ENCODE assay signal across 26 mouse cellular contexts in genomic region chr16:17938187-17938586, GRCm38 (mm10). TPM values are rescaled to one million over a fixed set of nuclear protein-coding genes. Genes with fewer than 3 reads are reported as not detected.
A peak's percentile ranks its signal among the peaks of the same experiment; 100 is the strongest.
DNase-seq lines count a peak whose midpoint lies in the region; ATAC-seq and TF ChIP-seq lines count a peak whose summit lies in the region.
"Had no signal": no experiment of that assay in that cellular context is flagged by ENCODE, and none has a peak within 500 bp of the region (broad histone marks: within the 10 kb centered on the region; RNA-seq: fewer than 3 reads in every experiment).

No protein-coding gene starts in this region.

- TF ChIP-seq POLR2A in cerebellum, adult 2 months (IDR thresholded peaks at IDR 0.05; ENCODE audit: borderline replicate concordance, insufficient read depth, low read length): no peak

- no peak overlapping the region for H3K27ac ChIP-seq in heart, postnatal 0 days (ENCODE audit: low read depth)
- no peak overlapping the region for H3K27ac ChIP-seq in intestine, postnatal 0 days (ENCODE audit: low read depth, low read length)
- H3K27ac ChIP-seq in stomach, embryonic 16.5 days (ENCODE audit: low read length): peak overlapping the region; percentile 83; the same call in 1 of the 2 replicates
- H3K27ac ChIP-seq in cerebellum, adult 2 months (ENCODE audit: insufficient read depth, low read length): no peak overlapping the region
- H3K27ac ChIP-seq: embryonic facial prominence, embryonic 10.5 days; hindbrain, embryonic 12.5 days; layer of hippocampus, adult 2 months; limb, embryonic 10.5 days; macrophage had no signal

- TF ChIP-seq EP300 in heart, postnatal 0 days (IDR thresholded peaks at IDR 0.05; ENCODE audit: low read depth): no peak

- H3K9ac ChIP-seq in heart, postnatal 0 days (replicated peaks; ENCODE audit: low read depth, low read length): no peak overlapping the region
- H3K9ac ChIP-seq in intestine, postnatal 0 days (ENCODE audit: low read depth, low read length): no peak overlapping the region
- no peak overlapping the region for H3K9ac ChIP-seq in stomach, embryonic 16.5 days (ENCODE audit: low read length)
- H3K9ac ChIP-seq: hindbrain, embryonic 12.5 days had no signal

- ATAC-seq in heart, postnatal 0 days (ENCODE audit: insufficient read depth, low read depth): 0 out of 2 replicates have a peak, but pooled peaks have one; percentile 39
- peak; percentile 42; the same call in 1 of the 2 replicates for ATAC-seq in intestine, postnatal 0 days
- ATAC-seq in stomach, embryonic 16.5 days (ENCODE audit: insufficient read depth, low FRiP score): peak; percentile 35; the same call in 1 of the 2 replicates

- no peaks in the 10 kb centered on the region for H3K4me1 ChIP-seq in heart, postnatal 0 days (ENCODE audit: control insufficient read depth, insufficient read depth)
- H3K4me1 ChIP-seq in intestine, postnatal 0 days (replicated peaks; ENCODE audit: control insufficient read depth, insufficient read depth, low read length): no peaks in the 10 kb centered on the region
- H3K4me1 ChIP-seq in stomach, embryonic 16.5 days (ENCODE audit: control insufficient read depth, insufficient read depth, low read length): peaks cover 9% of the 10 kb centered on the region
- H3K4me1 ChIP-seq in cerebellum, adult 2 months (ENCODE audit: control insufficient read depth, insufficient read depth, low read length): no peaks in the 10 kb centered on the region
- H3K4me1 ChIP-seq: embryonic facial prominence, embryonic 10.5 days had no signal

- no peak overlapping the region for H3K4me2 ChIP-seq in heart, postnatal 0 days (ENCODE audit: low read depth, low read length)
- H3K4me2 ChIP-seq in intestine, postnatal 0 days (replicated peaks; ENCODE audit: low read depth): no peak overlapping the region
- H3K4me2 ChIP-seq in stomach, embryonic 16.5 days (ENCODE audit: low read depth, low read length): no peak overlapping the region
- H3K4me2 ChIP-seq: hindbrain, embryonic 12.5 days; midbrain, embryonic 11.5 days had no signal

- H3K36me3 ChIP-seq in heart, postnatal 0 days (replicated peaks; ENCODE audit: control insufficient read depth, insufficient read depth, low read length): no peaks in the 10 kb centered on the region
- no peaks in the 10 kb centered on the region for H3K36me3 ChIP-seq in intestine, postnatal 0 days (ENCODE audit: control insufficient read depth, insufficient read depth)
- no peaks in the 10 kb centered on the region for H3K36me3 ChIP-seq in stomach, embryonic 16.5 days (ENCODE audit: control insufficient read depth, insufficient read depth, low read length)
- H3K36me3 ChIP-seq: embryonic facial prominence, embryonic 10.5 days; G1E; hindbrain, embryonic 12.5 days; limb, embryonic 10.5 days had no signal

- H3K27me3 ChIP-seq in heart, postnatal 0 days (ENCODE audit: control insufficient read depth, insufficient read depth, low read length): no peaks in the 10 kb centered on the region
- H3K27me3 ChIP-seq in intestine, postnatal 0 days (replicated peaks; ENCODE audit: control insufficient read depth, insufficient read depth, low read length): peaks cover 13% of the 10 kb centered on the region; the same call in 1 of the 2 replicates
- H3K27me3 ChIP-seq in stomach, embryonic 16.5 days (ENCODE audit: control insufficient read depth, insufficient read depth, low read length): no peaks in the 10 kb centered on the region
- H3K27me3 ChIP-seq in cerebellum, adult 2 months (ENCODE audit: control insufficient read depth, insufficient read depth, low read length): no peaks in the 10 kb centered on the region

- H3K4me3 ChIP-seq in heart, postnatal 0 days (ENCODE audit: low read depth, low read length): no peak overlapping the region
- H3K4me3 ChIP-seq in intestine, postnatal 0 days (ENCODE audit: low read depth, low read length): no peak overlapping the region
- no peak overlapping the region for H3K4me3 ChIP-seq in stomach, embryonic 16.5 days (replicated peaks; ENCODE audit: low read length)
- no peak overlapping the region for H3K4me3 ChIP-seq in cerebellum, adult 2 months (replicated peaks; ENCODE audit: insufficient read depth, low read depth, low read length)
- H3K4me3 ChIP-seq: embryonic facial prominence, embryonic 10.5 days; hindbrain, embryonic 12.5 days; layer of hippocampus, adult 2 months; limb, embryonic 10.5 days had no signal

- TF ChIP-seq CTCF in heart, postnatal 0 days (IDR thresholded peaks at IDR 0.05; ENCODE audit: low read depth): no peak
- TF ChIP-seq CTCF in intestine, postnatal 0 days (IDR thresholded peaks at IDR 0.05; ENCODE audit: low read depth): no peak
- no peak for TF ChIP-seq CTCF in cerebellum, adult 2 months (IDR thresholded peaks at IDR 0.05; ENCODE audit: borderline replicate concordance, insufficient read depth, low read depth, low read length)

- H3K9me3 ChIP-seq in heart, postnatal 0 days (replicated peaks; ENCODE audit: control insufficient read depth, low read length): no peaks in the 10 kb centered on the region
- no peaks in the 10 kb centered on the region for H3K9me3 ChIP-seq in intestine, postnatal 0 days (ENCODE audit: control insufficient read depth)
- H3K9me3 ChIP-seq in stomach, embryonic 16.5 days (replicated peaks; ENCODE audit: control insufficient read depth, low read length): no peaks in the 10 kb centered on the region
- H3K9me3 ChIP-seq: embryonic facial prominence, embryonic 10.5 days; G1E; hindbrain, embryonic 12.5 days; limb, embryonic 10.5 days had no signal

- 41% methylated on average over 7 of the region's 7 CpGs for WGBS in heart, postnatal 0 days
- 54% methylated on average over 7 of the region's 7 CpGs for WGBS in intestine, postnatal 0 days
- 58% methylated on average over 7 of the region's 7 CpGs for WGBS in stomach, embryonic 16.5 days
- WGBS in cerebellum, adult 2 months: 85% methylated on average over 7 of the region's 7 CpGs

- DNase-seq in heart, postnatal 0 days (ENCODE audit: low spot score): no peak
- DNase-seq in heart, postnatal 4 days: no peak
- DNase-seq in 416B (ENCODE audit: low read depth): peak; percentile 91
- no peak for DNase-seq in cerebellum, adult 2 months
- DNase-seq in cerebellum, adult 18-20 months: no peak
- DNase-seq: gastrocnemius, postnatal 10 days had no signal

RNA-seq across cellular contexts. Expression of gene Slc25a1, which starts 10.2 kb away (rescaled TPM):
- 38.2 and 46.8 TPM in 2 replicates for total RNA-seq in heart, postnatal 0 days (2014; rRNA removed; ENCODE audit: low replicate concordance)
- polyA plus RNA-seq in heart, postnatal 0 days (2015; fragmentation: Nextera tagmentation; extraction: Ambion mirVana): 14.8 and 17.5 TPM in 2 replicates
- 10 to 100 TPM; 14.3 to 16.3 TPM for total RNA-seq in heart, postnatal 4 days (2021)
- 236 and 245 TPM in 2 replicates for polyA plus RNA-seq in intestine, postnatal 0 days (2015; fragmentation: Nextera tagmentation; extraction: Ambion mirVana)
- 117 and 125 TPM in 2 replicates for polyA plus RNA-seq in stomach, embryonic 16.5 days (2015; fragmentation: Nextera tagmentation; extraction: Ambion mirVana)
- polyA plus RNA-seq in cerebellum, adult 2 months (2012; rRNA removed): 64.4 and 76.5 TPM in 2 replicates

RNA-seq across cellular contexts. Expression of gene Gsc2, which starts 23.3 kb away (rescaled TPM):
- total RNA-seq in heart, postnatal 0 days (2014; rRNA removed; ENCODE audit: low replicate concordance): not detected in 2 replicates
- polyA plus RNA-seq in heart, postnatal 0 days (2015; fragmentation: Nextera tagmentation; extraction: Ambion mirVana): not detected in 2 replicates
- not detected for total RNA-seq in heart, postnatal 4 days (2021)
- polyA plus RNA-seq in intestine, postnatal 0 days (2015; fragmentation: Nextera tagmentation; extraction: Ambion mirVana): not detected in 2 replicates
- not detected in 2 replicates for polyA plus RNA-seq in stomach, embryonic 16.5 days (2015; fragmentation: Nextera tagmentation; extraction: Ambion mirVana)
- polyA plus RNA-seq in cerebellum, adult 2 months (2012; rRNA removed): not detected in 2 replicates
- total RNA-seq: adrenal gland, postnatal 14 days; G1E; gastrocnemius, postnatal 10 days; granulocyte monocyte progenitor cell, adult 5-6 weeks; heart, postnatal 14 days; layer of hippocampus, adult 2 months; layer of hippocampus, postnatal 25 days; liver, adult 2 months; midbrain, postnatal 0 days; neutrophil, adult 5-6 weeks had no signal
- polyA plus RNA-seq: cortical plate, adult 2 months; embryonic facial prominence, embryonic 10.5 days; G1E; heart, embryonic 11.5 days; limb, embryonic 10.5 days; liver, adult 2 months; lung, postnatal 0 days; macrophage had no signal

RNA-seq across cellular contexts. Expression of gene Ess2, which starts 27.0 kb away (rescaled TPM):
- 25.4 and 28.3 TPM in 2 replicates for total RNA-seq in heart, postnatal 0 days (2014; rRNA removed; ENCODE audit: low replicate concordance)
- 18.5 and 19.4 TPM in 2 replicates for polyA plus RNA-seq in heart, postnatal 0 days (2015; fragmentation: Nextera tagmentation; extraction: Ambion mirVana)
- 10 to 100 TPM; 18.3 to 18.8 TPM for total RNA-seq in heart, postnatal 4 days (2021)
- polyA plus RNA-seq in intestine, postnatal 0 days (2015; fragmentation: Nextera tagmentation; extraction: Ambion mirVana): 12.2 and 12.5 TPM in 2 replicates
- 31.3 and 33.7 TPM in 2 replicates for polyA plus RNA-seq in stomach, embryonic 16.5 days (2015; fragmentation: Nextera tagmentation; extraction: Ambion mirVana)
- polyA plus RNA-seq in cerebellum, adult 2 months (2012; rRNA removed): 41.5 and 41.7 TPM in 2 replicates

RNA-seq across cellular contexts. Expression of gene Tssk2, which starts 39.8 kb away (rescaled TPM):
- total RNA-seq in heart, postnatal 0 days (2014; rRNA removed; ENCODE audit: low replicate concordance): not detected in 2 replicates
- not detected in 2 replicates for polyA plus RNA-seq in heart, postnatal 0 days (2015; fragmentation: Nextera tagmentation; extraction: Ambion mirVana)
- not detected for total RNA-seq in heart, postnatal 4 days (2021)
- not detected in 2 replicates for polyA plus RNA-seq in intestine, postnatal 0 days (2015; fragmentation: Nextera tagmentation; extraction: Ambion mirVana)
- polyA plus RNA-seq in stomach, embryonic 16.5 days (2015; fragmentation: Nextera tagmentation; extraction: Ambion mirVana): not detected in 2 replicates
- polyA plus RNA-seq in cerebellum, adult 2 months (2012; rRNA removed): not detected in 2 replicates
- total RNA-seq: adrenal gland, postnatal 14 days; G1E; gastrocnemius, postnatal 10 days; granulocyte monocyte progenitor cell, adult 5-6 weeks; heart, postnatal 14 days; layer of hippocampus, adult 2 months; layer of hippocampus, postnatal 25 days; liver, adult 2 months; midbrain, postnatal 0 days; neutrophil, adult 5-6 weeks had no signal
- polyA plus RNA-seq: cortical plate, adult 2 months; forebrain, embryonic 16.5 days; G1E; limb, embryonic 10.5 days; liver, adult 2 months; lung, postnatal 0 days; macrophage; midbrain, embryonic 11.5 days; midbrain, postnatal 0 days had no signal

RNA-seq across cellular contexts. Expression of gene Dgcr2, which starts 39.8 kb away (rescaled TPM):
- 61.8 and 78.5 TPM in 2 replicates for total RNA-seq in heart, postnatal 0 days (2014; rRNA removed; ENCODE audit: low replicate concordance)
- polyA plus RNA-seq in heart, postnatal 0 days (2015; fragmentation: Nextera tagmentation; extraction: Ambion mirVana): 30.4 and 31.9 TPM in 2 replicates
- 10 to 100 TPM; 53.5 to 54.8 TPM for total RNA-seq in heart, postnatal 4 days (2021)
- polyA plus RNA-seq in intestine, postnatal 0 days (2015; fragmentation: Nextera tagmentation; extraction: Ambion mirVana): 35.0 and 35.3 TPM in 2 replicates
- polyA plus RNA-seq in stomach, embryonic 16.5 days (2015; fragmentation: Nextera tagmentation; extraction: Ambion mirVana): 80.6 and 88.8 TPM in 2 replicates
- 145 and 162 TPM in 2 replicates for polyA plus RNA-seq in cerebellum, adult 2 months (2012; rRNA removed)
